Mouse (Mus musculus): ENCODE measurements at regions not wholly inside any gene's neighbourhood (a gene's known extent, or its start where the extent isn't known, plus 50 kb on each side); places are given as distances from the start of the nearest gene placed in this dataset.
"Not testable (repeated sequence)": the region's sequence is repeated elsewhere in the genome, so short reads cannot be mapped to it uniquely, and the experiment has no call there.

DNA sequence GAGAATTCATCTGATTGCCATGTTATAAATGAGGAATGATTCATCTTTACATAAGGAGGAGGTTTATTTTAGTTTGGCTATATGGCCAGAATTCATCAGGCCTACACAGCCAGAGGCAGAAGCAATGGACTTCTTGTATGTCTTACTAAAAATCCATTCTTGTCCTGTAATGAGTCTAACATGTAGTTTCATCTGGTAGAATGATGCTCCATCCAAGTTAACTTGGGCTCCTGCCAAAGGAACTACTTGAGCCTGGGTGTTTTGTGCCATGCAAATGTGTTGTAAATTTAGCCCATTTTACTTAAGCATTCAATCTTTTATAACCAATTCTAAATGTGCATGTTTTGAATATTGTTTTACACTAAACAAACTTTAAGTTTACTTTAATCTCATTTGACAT is 462.9 kb upstream of the Pom121l12 start:
- DNase-seq (ENCODE audit: low spot score in 2 of 2), result peak in 1 of 2 experiments; percentile 10

DNA sequence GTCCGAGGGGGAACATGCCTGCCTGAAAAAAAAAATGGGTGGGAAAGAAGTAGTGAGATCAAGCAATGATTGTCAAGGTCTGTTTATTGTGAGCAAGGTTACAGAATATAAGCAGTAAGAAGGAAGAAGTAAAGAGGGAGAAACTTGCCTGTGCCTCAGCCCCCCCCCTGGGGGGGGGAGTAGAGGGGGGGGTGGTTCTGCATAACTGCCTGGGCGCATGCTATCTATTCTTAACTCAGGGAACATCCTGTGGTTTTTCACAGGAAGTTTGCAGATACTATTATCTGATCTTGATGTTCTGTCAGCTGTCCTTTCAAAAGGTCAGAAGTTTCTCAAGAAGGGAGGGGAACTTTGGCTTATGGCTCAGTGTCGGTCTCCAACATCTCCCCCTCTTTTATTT is 456.7 kb upstream of the Pom121l12 start:
- not testable (repeated sequence) for DNase-seq (ENCODE audit: low spot score in 2 of 2)

DNA sequence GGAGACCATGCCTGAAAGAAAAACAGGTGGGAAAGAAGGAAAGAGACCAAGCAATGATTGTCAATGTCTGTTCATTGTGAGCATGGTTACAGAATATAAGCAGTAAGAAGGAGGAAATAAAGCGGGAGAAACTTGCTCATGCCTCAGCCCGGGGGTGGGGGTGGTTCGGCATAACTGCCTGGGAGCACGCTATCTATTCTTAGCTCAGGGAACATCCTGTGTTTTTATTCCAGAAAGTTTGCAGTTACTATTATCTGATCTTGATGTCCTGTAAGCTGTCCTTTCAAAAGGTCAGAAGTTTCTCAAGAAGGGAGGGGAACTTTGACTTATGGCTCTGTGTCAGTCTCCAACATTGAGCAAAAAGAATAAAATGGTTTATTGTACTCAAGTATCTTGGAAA is 451.4 kb upstream of the Pom121l12 start:
- DNase-seq (ENCODE audit: low spot score in 2 of 2), result no peak

DNA sequence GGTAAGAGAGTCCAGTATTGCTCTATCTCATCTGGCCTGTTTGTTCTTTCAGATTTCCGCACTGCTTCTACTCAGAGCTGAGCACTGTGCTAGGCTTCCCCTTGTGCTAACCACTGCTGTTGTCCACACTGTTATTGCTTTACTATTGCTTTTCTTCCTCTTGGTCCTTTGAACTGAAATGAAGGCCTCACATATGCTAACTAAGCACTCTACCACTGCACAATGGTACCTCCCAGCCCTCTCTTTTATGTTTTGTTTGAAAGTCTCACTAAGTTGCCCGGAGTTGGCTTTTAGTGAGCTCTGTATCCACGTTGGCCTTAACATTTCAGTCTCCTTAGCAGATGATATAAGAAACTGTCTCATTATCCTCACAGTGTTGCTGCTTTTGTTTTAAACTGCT is 439.7 kb upstream of the Pom121l12 start:
- DNase-seq (ENCODE audit: low spot score in 2 of 2), result no peak

DNA sequence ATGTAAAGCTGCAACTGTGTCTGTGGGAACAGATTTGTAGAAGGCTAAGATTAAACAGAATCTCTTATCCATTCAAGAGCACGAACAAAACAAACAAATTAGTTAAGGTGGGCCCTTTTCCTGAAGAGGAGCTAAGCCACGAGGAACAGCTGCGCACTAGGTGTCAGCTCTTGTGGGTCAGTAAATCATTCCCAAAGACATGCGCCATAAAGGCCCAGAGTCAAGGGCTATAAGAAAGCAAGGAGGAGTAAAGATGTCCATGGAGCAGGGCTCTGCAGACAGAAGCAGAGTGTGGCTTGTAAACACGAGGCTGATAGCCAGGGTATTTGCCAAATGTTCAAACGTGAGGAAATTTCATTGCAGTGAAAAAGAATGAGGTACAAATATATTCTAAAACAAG is 429.6 kb upstream of the Pom121l12 start:
- no peak for DNase-seq (ENCODE audit: low spot score in 2 of 2)

DNA sequence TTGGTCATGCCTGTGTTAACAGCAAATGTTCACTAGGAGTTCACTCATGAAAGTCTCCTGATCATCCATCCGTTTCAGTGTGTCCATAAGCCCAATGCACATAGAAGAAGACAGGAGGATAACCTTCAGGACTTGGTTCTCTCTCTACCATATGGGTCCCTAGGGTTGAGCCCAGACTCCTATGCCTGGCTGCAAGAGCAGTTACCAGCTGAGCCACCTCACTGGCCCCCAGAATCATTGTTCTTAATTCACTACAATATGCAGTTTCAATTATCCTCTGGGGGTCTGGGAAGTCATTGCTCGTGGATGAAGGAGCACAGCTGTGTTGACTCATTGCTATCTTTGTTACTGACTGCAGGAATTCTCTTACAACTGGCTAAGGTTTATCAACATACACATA is 424.5 kb upstream of the Pom121l12 start:
- DNase-seq (ENCODE audit: low spot score in 2 of 2), result no peak

DNA sequence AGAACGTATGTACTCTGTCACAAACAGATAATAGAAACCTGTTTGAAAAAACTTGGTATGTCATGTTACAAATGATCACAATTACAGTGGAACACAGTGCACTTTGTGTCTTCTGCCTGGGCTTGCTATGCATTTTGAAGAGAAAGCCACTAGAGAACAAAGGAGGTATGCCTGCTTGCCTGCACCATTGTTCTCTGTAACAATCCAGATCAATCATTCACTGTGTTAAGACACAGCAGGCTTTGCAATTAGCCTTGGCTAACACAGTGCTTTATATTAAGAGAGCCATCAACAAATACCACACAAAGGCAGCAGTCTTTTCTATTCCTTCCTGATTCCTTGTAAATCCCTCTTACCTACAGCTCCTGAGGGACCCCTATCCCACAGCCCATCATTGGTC is 417.1 kb upstream of the Pom121l12 start:
- DNase-seq (ENCODE audit: low spot score in 2 of 2), result no peak

DNA sequence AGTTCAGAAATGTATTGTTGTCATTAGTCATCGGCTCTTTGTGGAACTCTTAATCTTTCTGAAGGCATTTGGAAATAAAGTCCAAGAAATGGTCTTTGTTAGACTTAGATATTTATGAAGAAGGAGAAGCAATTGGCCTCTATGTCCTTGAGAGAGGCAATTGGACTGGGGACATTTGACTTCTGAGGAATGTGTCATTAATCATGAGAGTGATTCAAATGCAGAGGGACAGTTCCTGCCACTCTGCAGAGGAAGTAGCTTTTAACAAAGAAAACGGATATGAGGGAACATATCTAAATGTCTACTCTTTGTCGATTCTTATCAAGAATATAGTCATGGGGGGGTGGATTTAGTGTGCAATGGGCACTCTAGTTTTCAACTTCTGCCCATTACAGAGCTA is 416.6 kb upstream of the Pom121l12 start:
- DNase-seq (ENCODE audit: low spot score in 2 of 2), result no peak

DNA sequence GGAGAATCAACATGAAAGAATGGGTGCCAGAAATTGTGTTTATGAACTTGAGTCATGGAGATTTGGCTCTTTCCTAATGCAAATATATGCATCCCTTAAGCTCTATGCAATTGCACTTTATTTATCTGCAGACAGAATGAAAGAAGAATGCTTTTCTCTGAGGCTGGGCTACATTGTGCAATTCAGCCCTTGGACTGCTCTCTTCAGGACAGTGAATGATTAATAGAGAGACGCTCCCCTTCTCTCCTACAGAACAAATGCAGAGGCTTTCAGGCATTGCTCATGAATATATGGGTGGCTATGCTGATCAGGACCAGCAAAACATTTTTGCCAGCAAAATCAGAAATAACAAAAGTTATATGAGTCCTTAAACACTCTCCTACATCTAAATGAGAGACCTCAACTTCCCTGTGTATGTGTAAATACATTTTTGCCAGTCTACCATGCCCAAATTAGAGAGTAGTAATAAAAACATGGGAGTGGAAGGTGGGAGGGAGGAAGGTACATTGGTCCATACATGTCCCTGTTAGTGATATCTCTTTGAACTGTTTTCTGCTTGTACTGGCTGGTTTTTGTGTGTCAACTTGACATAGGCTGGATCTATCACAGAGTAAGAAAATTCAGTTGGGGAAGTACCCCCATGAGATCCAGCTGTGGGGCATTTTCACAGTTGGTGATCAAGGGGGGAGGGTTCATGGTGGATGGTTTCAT is 415.7 kb upstream of the Pom121l12 start:
- no peak for DNase-seq (ENCODE audit: low spot score in 2 of 2)

DNA sequence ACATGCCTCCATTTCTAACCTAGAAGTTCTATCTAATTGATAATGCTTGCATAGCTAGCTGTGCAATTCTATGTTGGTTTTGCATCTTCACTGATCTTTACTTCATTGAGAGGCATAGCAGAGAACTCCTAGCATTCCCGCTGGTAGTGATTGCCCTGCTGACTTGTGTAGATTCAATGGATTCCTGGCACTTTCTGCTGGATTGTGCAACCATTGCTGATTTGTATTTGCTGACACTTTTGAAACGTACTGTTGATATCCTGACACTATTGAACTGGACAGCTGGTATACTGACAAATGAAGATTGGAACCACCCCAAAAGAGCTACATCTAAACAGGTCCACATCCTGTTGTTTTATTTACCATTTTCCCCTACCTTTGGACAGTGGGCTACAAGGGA is 404.0 kb upstream of the Pom121l12 start:
- DNase-seq (ENCODE audit: low spot score in 2 of 2), result no peak

Data from left cerebral cortex, adult 9 months (tissue).